In the genomic region with DNA sequence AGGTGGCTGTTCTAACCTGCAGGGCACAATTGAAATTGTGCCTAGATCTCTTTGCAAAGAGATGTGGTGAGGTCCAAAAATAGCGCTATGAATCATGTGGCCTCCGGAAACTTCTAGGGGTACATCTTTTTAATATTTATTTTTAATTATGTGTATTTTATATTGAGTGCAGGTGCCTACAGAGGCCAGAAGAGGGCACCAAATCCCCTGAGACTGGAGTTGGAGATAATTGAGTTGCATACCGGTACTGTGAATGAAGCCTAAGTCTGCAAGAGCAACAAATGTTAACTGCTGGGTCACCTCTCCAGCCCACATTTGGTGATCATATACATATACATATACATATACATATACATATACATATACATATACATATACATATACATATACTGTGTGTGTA, we compare ENCODE assay signal across 10 mouse cellular contexts. TPM values are rescaled to one million over a fixed set of nuclear protein-coding genes. Genes with fewer than 3 reads are reported as not detected.
A peak's percentile ranks its signal among the peaks of the same experiment; 100 is the strongest.
DNase-seq lines count a peak whose midpoint lies in the region; ATAC-seq and TF ChIP-seq lines count a peak whose summit lies in the region.
"Had no signal": no experiment of that assay in that cellular context is flagged by ENCODE, and none has a peak within 500 bp of the region (broad histone marks: within the 10 kb centered on the region; RNA-seq: fewer than 3 reads in every experiment).

No protein-coding gene starts in this region.

- H3K4me1 ChIP-seq in kidney, postnatal 0 days (replicated peaks; ENCODE audit: insufficient read depth, low read length), result peaks cover 23% of the 10 kb centered on the region
- peaks cover 31% of the 10 kb centered on the region for H3K4me1 ChIP-seq in kidney, embryonic 16.5 days (ENCODE audit: insufficient read depth, low read length)
- peaks cover 16% of the 10 kb centered on the region for H3K4me1 ChIP-seq in embryonic facial prominence, embryonic 14.5 days (ENCODE audit: control insufficient read depth, insufficient read depth, low read length)

- ATAC-seq in kidney, postnatal 0 days (replicated peaks; ENCODE audit: low FRiP score, low read depth), result no peak
- no peak for ATAC-seq in kidney, embryonic 16.5 days (ENCODE audit: low FRiP score, low TSS enrichment)
- no peak for ATAC-seq in embryonic facial prominence, embryonic 14.5 days (ENCODE audit: low read depth)

- H3K27me3 ChIP-seq in kidney, postnatal 0 days (ENCODE audit: insufficient read depth, low read length), result no peaks in the 10 kb centered on the region
- H3K27me3 ChIP-seq in kidney, embryonic 16.5 days (ENCODE audit: insufficient read depth, low read length), result no peaks in the 10 kb centered on the region
- H3K27me3 ChIP-seq in embryonic facial prominence, embryonic 14.5 days (replicated peaks; ENCODE audit: control insufficient read depth, insufficient read depth, low read length), result no peaks in the 10 kb centered on the region

- peak; percentile 73 for TF ChIP-seq CTCF in kidney, postnatal 0 days (IDR thresholded peaks at IDR 0.05; ENCODE audit: low read depth)

- H3K9ac ChIP-seq in kidney, postnatal 0 days (ENCODE audit: low read depth, low read length), result no peak overlapping the region
- H3K9ac ChIP-seq in kidney, embryonic 16.5 days (replicated peaks; ENCODE audit: low read length), result no peak overlapping the region
- no peak overlapping the region for H3K9ac ChIP-seq in embryonic facial prominence, embryonic 14.5 days (ENCODE audit: low read depth, low read length)
- H3K9ac ChIP-seq: hindbrain, embryonic 14.5 days; neural tube, embryonic 15.5 days had no signal

- H3K4me3 ChIP-seq in kidney, postnatal 0 days (replicated peaks; ENCODE audit: low read depth, low read length), result no peak overlapping the region
- H3K4me3 ChIP-seq in kidney, embryonic 16.5 days (ENCODE audit: low read length), result no peak overlapping the region
- H3K4me3 ChIP-seq in embryonic facial prominence, embryonic 14.5 days (ENCODE audit: low read depth, low read length), result no peak overlapping the region
- H3K4me3 ChIP-seq: neural tube, embryonic 15.5 days had no signal

- peaks cover 8% of the 10 kb centered on the region; the same call in 1 of the 2 replicates for H3K36me3 ChIP-seq in kidney, postnatal 0 days (ENCODE audit: insufficient read depth, low read length)
- peaks cover 17% of the 10 kb centered on the region for H3K36me3 ChIP-seq in kidney, embryonic 16.5 days (ENCODE audit: insufficient read depth, low read length)
- peaks cover 34% of the 10 kb centered on the region for H3K36me3 ChIP-seq in embryonic facial prominence, embryonic 14.5 days (ENCODE audit: control insufficient read depth, insufficient read depth, low read length)
- H3K36me3 ChIP-seq: neural tube, embryonic 15.5 days had no signal

- H3K4me2 ChIP-seq in kidney, postnatal 0 days (ENCODE audit: low read length), result no peak overlapping the region
- H3K4me2 ChIP-seq in kidney, embryonic 16.5 days (replicated peaks; ENCODE audit: low read depth, low read length), result no peak overlapping the region
- no peak overlapping the region for H3K4me2 ChIP-seq in embryonic facial prominence, embryonic 14.5 days (ENCODE audit: low read depth, low read length)
- H3K4me2 ChIP-seq: hindbrain, embryonic 14.5 days; neural tube, embryonic 15.5 days had no signal

- H3K27ac ChIP-seq in kidney, postnatal 0 days, result no peak overlapping the region
- H3K27ac ChIP-seq in kidney, embryonic 16.5 days (ENCODE audit: low read length), result no peak overlapping the region
- H3K27ac ChIP-seq in embryonic facial prominence, embryonic 14.5 days (replicated peaks; ENCODE audit: low read depth, low read length), result no peak overlapping the region
- H3K27ac ChIP-seq: hindbrain, embryonic 14.5 days; neural tube, embryonic 15.5 days had no signal

- no peaks in the 10 kb centered on the region for H3K9me3 ChIP-seq in kidney, postnatal 0 days (replicated peaks; ENCODE audit: low read length)
- H3K9me3 ChIP-seq in kidney, embryonic 16.5 days (ENCODE audit: low read length), result no peaks in the 10 kb centered on the region
- no peaks in the 10 kb centered on the region for H3K9me3 ChIP-seq in embryonic facial prominence, embryonic 14.5 days (ENCODE audit: control insufficient read depth, low read length)
- H3K9me3 ChIP-seq: neural tube, embryonic 15.5 days had no signal

- 86% methylated on average over 3 of the region's 3 CpGs for WGBS in kidney, postnatal 0 days
- 76% methylated on average over 3 of the region's 3 CpGs for WGBS in kidney, embryonic 16.5 days
- WGBS in embryonic facial prominence, embryonic 14.5 days, result 63% methylated on average over 3 of the region's 3 CpGs

- peak; percentile 13 for DNase-seq in adrenal gland, adult 2 months
- no peak for DNase-seq in adrenal gland, adult 8-10 months
- peak; percentile 49 for DNase-seq in kidney, postnatal 0 days (ENCODE audit: low spot score)
- peak; percentile 72 for DNase-seq in CD4-positive, CD25-positive, alpha-beta regulatory T cell, adult 2 months (ENCODE audit: low read depth, low spot score)
- peak; percentile 40 for DNase-seq in embryonic facial prominence, embryonic 14.5 days (ENCODE audit: low spot score)
- no peak for DNase-seq in frontal cortex, postnatal 36 days (ENCODE audit: low spot score in 2 of 2)
- DNase-seq in MN1 (ENCODE audit: low spot score), result no peak

RNA-seq across cellular contexts. Expression of a gene that starts 22.7 kb away (rescaled TPM):
- 10 to 100 TPM; 21.8 to 25.3 TPM for total RNA-seq in adrenal gland, adult 2 months (2021)
- 61.2 and 76.5 TPM in 2 replicates for polyA plus RNA-seq in adrenal gland, adult 2 months (2012; rRNA removed)
- total RNA-seq in adrenal gland, adult 8-10 months (2022), result 10 to 100 TPM; 21.5 to 39.2 (median 31.0) TPM
- 7.7 and 9.5 TPM in 2 replicates for polyA plus RNA-seq in kidney, postnatal 0 days (2015; fragmentation: Nextera tagmentation; extraction: Ambion mirVana)
- polyA plus RNA-seq in kidney, embryonic 16.5 days (2015; fragmentation: Nextera tagmentation; extraction: Ambion mirVana), result 8.3 and 11.6 TPM in 2 replicates
- polyA plus RNA-seq in embryonic facial prominence, embryonic 14.5 days (2014; fragmentation: Nextera tagmentation; extraction: Ambion mirVana), result 21.0 and 22.7 TPM in 2 replicates

Comparison
In these comparisons a context has a peak if more than half of its experiments do, and no peak if none do; other contexts are left out.
1. DNase-seq: peak in adrenal gland, adult 2 months (single experiment), kidney, postnatal 0 days (single experiment), CD4-positive, CD25-positive, alpha-beta regulatory T cell, adult 2 months (single experiment) and embryonic facial prominence, embryonic 14.5 days (single experiment); none in adrenal gland, adult 8-10 months (single experiment), frontal cortex, postnatal 36 days (0 of 2) and MN1 (single experiment).